ENCODE assay signal across 34 mouse cellular contexts in genomic region chr7:134804422-134804821, GRCm38 (mm10).
"Had no signal": no experiment of that assay in that cellular context is flagged by ENCODE, and none has a peak within 500 bp of the region (broad histone marks: within the 10 kb centered on the region; RNA-seq: fewer than 3 reads in every experiment).

No protein-coding gene starts in this region.

- H3K27me3 ChIP-seq: heart, embryonic 12.5 days; heart, embryonic 13.5 days; heart, embryonic 15.5 days; hindbrain, embryonic 12.5 days; hindbrain, embryonic 13.5 days; hindbrain, embryonic 15.5 days; intestine, embryonic 15.5 days; kidney, embryonic 15.5 days had no signal

- H3K4me3 ChIP-seq: heart, embryonic 10.5 days; heart, embryonic 12.5 days; heart, embryonic 13.5 days; heart, embryonic 15.5 days; hindbrain, embryonic 10.5 days; hindbrain, embryonic 12.5 days; hindbrain, embryonic 13.5 days; hindbrain, embryonic 15.5 days; intestine, embryonic 15.5 days; kidney, embryonic 15.5 days; layer of hippocampus, adult 2 months had no signal

- H3K9ac ChIP-seq: heart, embryonic 12.5 days; heart, embryonic 13.5 days; heart, embryonic 15.5 days; hindbrain, embryonic 12.5 days; hindbrain, embryonic 13.5 days; hindbrain, embryonic 14.5 days; hindbrain, embryonic 15.5 days; intestine, embryonic 15.5 days; kidney, embryonic 15.5 days had no signal

- H3K4me2 ChIP-seq: heart, embryonic 11.5 days; heart, embryonic 12.5 days; heart, embryonic 13.5 days; heart, embryonic 15.5 days; hindbrain, embryonic 12.5 days; hindbrain, embryonic 13.5 days; hindbrain, embryonic 14.5 days; hindbrain, embryonic 15.5 days; intestine, embryonic 15.5 days; kidney, embryonic 15.5 days had no signal

- H3K4me1 ChIP-seq: heart, embryonic 15.5 days; hindbrain, embryonic 10.5 days; hindbrain, embryonic 12.5 days; hindbrain, embryonic 15.5 days; intestine, embryonic 15.5 days had no signal

- H3K27ac ChIP-seq: heart, embryonic 10.5 days; heart, embryonic 13.5 days; heart, embryonic 15.5 days; hindbrain, embryonic 10.5 days; hindbrain, embryonic 12.5 days; hindbrain, embryonic 13.5 days; hindbrain, embryonic 14.5 days; hindbrain, embryonic 15.5 days; hindbrain, postnatal 0 days; intestine, embryonic 15.5 days; kidney, embryonic 15.5 days; kidney, postnatal 0 days; layer of hippocampus, adult 2 months had no signal

- DNase-seq: heart, postnatal 10 days; heart, postnatal 14 days; heart, postnatal 36 days; heart, postnatal 4 days; kidney, adult 11 months; kidney, adult 18-20 months; kidney, adult 2 months; kidney, adult 8-10 months; kidney, adult 9 months; kidney, postnatal 10 days; kidney, postnatal 14 days; kidney, postnatal 36 days; kidney, postnatal 4 days; layer of hippocampus, adult 9-11 months; layer of hippocampus, postnatal 36 days had no signal

- ATAC-seq: hindbrain, embryonic 16.5 days; hindbrain, postnatal 0 days; inflammation-experienced regulatory T-cells, adult 6 months; intestine, embryonic 15.5 days; intestine, embryonic 16.5 days; intestine, postnatal 0 days had no signal

- H3K9me3 ChIP-seq: heart, embryonic 10.5 days; heart, embryonic 12.5 days; heart, embryonic 13.5 days; heart, embryonic 15.5 days; hindbrain, embryonic 10.5 days; hindbrain, embryonic 12.5 days; hindbrain, embryonic 13.5 days; hindbrain, embryonic 15.5 days; intestine, embryonic 15.5 days; kidney, embryonic 15.5 days had no signal

- H3K36me3 ChIP-seq: hindbrain, embryonic 13.5 days; hindbrain, embryonic 15.5 days; intestine, embryonic 15.5 days had no signal
